Mouse (Mus musculus) CH12.LX (cell line): ENCODE data around the gene Nudc.

Source experiments
- CHD1 ChIP-seq: IDR thresholded peaks from 2 replicates; pipeline ENCODE4 v1.6.1; 2012; ENCODE audit warnings: low read depth, low read length, improper control_type of control experiment, inconsistent platforms
- CTCF ChIP-seq, 2 experiments: IDR thresholded peaks in 1 of 2; conservative IDR thresholded peaks in 1 of 2; 2 replicates each; pipeline ENCODE4 v1.5.1; 2011 to 2012; ENCODE audit warnings: low read depth in 2 of 2, low read length in 2 of 2, improper control_type of control experiment in 1 of 2, inconsistent platforms in 1 of 2, mild to moderate bottlenecking in 1 of 2, moderate library complexity in 1 of 2
- EP300 ChIP-seq: IDR thresholded peaks from 2 replicates; pipeline ENCODE4 v1.6.1; 2011; ENCODE audit warnings: low read length, improper control_type of control experiment
- NELFE ChIP-seq: IDR thresholded peaks from 2 replicates; pipeline ENCODE4 v1.6.1; 2011; ENCODE audit warnings: low read depth, low read length, improper control_type of control experiment
- POLR2A ChIP-seq: IDR thresholded peaks from 2 replicates; pipeline ENCODE4 v1.6.1; 2011; ENCODE audit warnings: low read depth, mild to moderate bottlenecking, improper control_type of control experiment, low read length
- USF1 ChIP-seq: IDR thresholded peaks from 2 replicates; pipeline ENCODE4 v1.6.1; 2014; ENCODE audit warnings: low read depth, mild to moderate bottlenecking, inconsistent platforms, low read length, improper control_type of control experiment
- USF2 ChIP-seq: conservative IDR thresholded peaks from 2 replicates; pipeline ENCODE4 v1.6.1; 2011; ENCODE audit warnings: low read depth, low read length, improper control_type of control experiment

- TF ChIP-seq EP300 (no peak), USF1 (no peak), CTCF (conservative IDR thresholded peaks at IDR 0.05 in 1 of 2, IDR thresholded peaks at IDR 0.05 in 1 of 2; ENCODE audit: low read depth in 2 of 2, low read length in 2 of 2) (no peak), USF2 (no peak), CHD1 (no peak), NELFE (no peak), POLR2A (0 out of 2 replicates have a peak, but pooled peaks have one; percentile 30)
These were observed 49.7 kb upstream of the Nudc start for GRCm38 (mm10) chr4:133595538-133595937.
